Mouse (Mus musculus): ENCODE measurements around the gene Nubpl. TPM values are rescaled to one million over a fixed set of nuclear protein-coding genes. Genes with fewer than 3 reads are reported as not detected.

Gene Nubpl
- polyA plus RNA-seq, 1 experiment from 2014 or later, result 8.3 TPM

- Histone ChIP-seq H3K4me1 (no peaks in the 10 kb centered on the region), H3K9me3 (no peaks in the 10 kb centered on the region), H3K36me3 (replicated peaks) (no peaks in the 10 kb centered on the region), H3K4me2 (no peak overlapping the region), H3K4me3 (no peak overlapping the region), H3K27me3 (replicated peaks) (no peaks in the 10 kb centered on the region), H3K9ac (no peak overlapping the region), H3K27ac (no peak overlapping the region)
- WGBS, result 90% methylated on average over 2 of the region's 2 CpGs
- ATAC-seq (replicated peaks), result no peak
These were observed 205.4 kb downstream of the Nubpl start for GRCm38 (mm10) chr12:52302961-52303360.

GRCm38 (mm10) chr12:52306348-52306747, 208.8 kb downstream of the Nubpl start:
- Histone ChIP-seq H3K4me1 (no peaks in the 10 kb centered on the region), H3K9me3 (no peaks in the 10 kb centered on the region), H3K36me3 (replicated peaks) (no peaks in the 10 kb centered on the region), H3K4me2 (no peak overlapping the region), H3K27ac (no peak overlapping the region), H3K27me3 (replicated peaks) (no peaks in the 10 kb centered on the region), H3K4me3 (no peak overlapping the region), H3K9ac (no peak overlapping the region)
- ATAC-seq (replicated peaks), result no peak
- 93% methylated on average over 7 of the region's 7 CpGs for WGBS

- Histone ChIP-seq H3K4me3 (no peak overlapping the region), H3K36me3 (replicated peaks) (no peaks in the 10 kb centered on the region), H3K9ac (no peak overlapping the region), H3K4me2 (no peak overlapping the region), H3K9me3 (no peaks in the 10 kb centered on the region), H3K4me1 (no peaks in the 10 kb centered on the region), H3K27me3 (replicated peaks) (no peaks in the 10 kb centered on the region), H3K27ac (no peak overlapping the region)
- no peak for ATAC-seq (replicated peaks)
- 88% methylated on average over 10 of the region's 10 CpGs for WGBS
These were observed 209.9 kb downstream of the Nubpl start for GRCm38 (mm10) chr12:52307331-52307982.

GRCm38 (mm10) chr12:52308628-52309027, 211.1 kb downstream of the Nubpl start:
- Histone ChIP-seq H3K4me3 (no peak overlapping the region), H3K27ac (no peak overlapping the region), H3K4me1 (no peaks in the 10 kb centered on the region), H3K9ac (no peak overlapping the region), H3K9me3 (no peaks in the 10 kb centered on the region), H3K36me3 (replicated peaks) (no peaks in the 10 kb centered on the region), H3K4me2 (no peak overlapping the region), H3K27me3 (replicated peaks) (no peaks in the 10 kb centered on the region)
- no peak for ATAC-seq (replicated peaks)
- 93% methylated on average over 7 of the region's 7 CpGs for WGBS

GRCm38 (mm10) chr12:52314818-52315217, 217.3 kb downstream of the Nubpl start:
- Histone ChIP-seq H3K9me3 (no peaks in the 10 kb centered on the region), H3K4me1 (no peaks in the 10 kb centered on the region), H3K27me3 (replicated peaks) (no peaks in the 10 kb centered on the region), H3K4me2 (no peak overlapping the region), H3K4me3 (no peak overlapping the region), H3K27ac (no peak overlapping the region), H3K36me3 (replicated peaks) (no peaks in the 10 kb centered on the region), H3K9ac (no peak overlapping the region)
- no peak for ATAC-seq (replicated peaks)
- WGBS, result 93% methylated on average over 3 of the region's 3 CpGs

- ATAC-seq (replicated peaks), result no peak
- H3K4me2 ChIP-seq, result no peak overlapping the region
- 85% methylated on average over 6 of the region's 6 CpGs for WGBS
These were observed 220.1 kb downstream of the Nubpl start for GRCm38 (mm10) chr12:52317635-52318034.

GRCm38 (mm10) chr12:52318426-52318825, 220.9 kb downstream of the Nubpl start:
- Histone ChIP-seq H3K4me1 (no peaks in the 10 kb centered on the region), H3K27me3 (replicated peaks) (no peaks in the 10 kb centered on the region), H3K4me2 (no peak overlapping the region), H3K27ac (no peak overlapping the region), H3K4me3 (no peak overlapping the region), H3K9ac (no peak overlapping the region), H3K9me3 (no peaks in the 10 kb centered on the region), H3K36me3 (replicated peaks) (no peaks in the 10 kb centered on the region)
- ATAC-seq (replicated peaks), result no peak
- WGBS, result 80% methylated on average over 9 of the region's 9 CpGs

More at GRCm38 (mm10) chr12:52317635-52318034, 220.1 kb downstream of the Nubpl start:
- H3K4me3 ChIP-seq, result no peak overlapping the region
- no peak overlapping the region for H3K9ac ChIP-seq
- no peak overlapping the region for H3K27ac ChIP-seq
- no peaks in the 10 kb centered on the region for H3K4me1 ChIP-seq
- H3K27me3 ChIP-seq (replicated peaks), result no peaks in the 10 kb centered on the region
- H3K9me3 ChIP-seq, result no peaks in the 10 kb centered on the region
- H3K36me3 ChIP-seq (replicated peaks), result no peaks in the 10 kb centered on the region

- 86% methylated on average over 6 of the region's 6 CpGs for whole genome bisulfite sequencing
- H3K27me3 ChIP-seq (replicated peaks), result no peaks in the 10 kb centered on the region
- ATAC-seq (replicated peaks), result no peak
These were observed 221.6 kb downstream of the Nubpl start for GRCm38 (mm10) chr12:52319156-52319555.

GRCm38 (mm10) chr12:52328488-52328887, 231.0 kb downstream of the Nubpl start:
- H3K4me1 ChIP-seq, result no peaks in the 10 kb centered on the region
- H3K27ac ChIP-seq, result no peak overlapping the region
- no peak overlapping the region for H3K4me3 ChIP-seq
- H3K36me3 ChIP-seq (replicated peaks), result no peaks in the 10 kb centered on the region
- no peak overlapping the region for H3K4me2 ChIP-seq
- ATAC-seq (replicated peaks), result no peak
- no peaks in the 10 kb centered on the region for H3K27me3 ChIP-seq (replicated peaks)
- no peaks in the 10 kb centered on the region for H3K9me3 ChIP-seq
- WGBS, result 96% methylated on average over 4 of the region's 4 CpGs
- no peak overlapping the region for H3K9ac ChIP-seq

More at GRCm38 (mm10) chr12:52319156-52319555, 221.6 kb downstream of the Nubpl start:
- Histone ChIP-seq H3K9ac (no peak overlapping the region), H3K4me2 (no peak overlapping the region), H3K27ac (no peak overlapping the region), H3K9me3 (no peaks in the 10 kb centered on the region), H3K36me3 (replicated peaks) (no peaks in the 10 kb centered on the region), H3K4me3 (no peak overlapping the region), H3K4me1 (no peaks in the 10 kb centered on the region)

- no peak overlapping the region for H3K27ac ChIP-seq
- no peak overlapping the region for H3K4me3 ChIP-seq
- H3K9ac ChIP-seq, result no peak overlapping the region
- H3K36me3 ChIP-seq (replicated peaks), result no peaks in the 10 kb centered on the region
- no peaks in the 10 kb centered on the region for H3K27me3 ChIP-seq (replicated peaks)
- ATAC-seq (replicated peaks), result peak; percentile 39; the same call in 1 of the 2 replicates
- H3K9me3 ChIP-seq, result no peaks in the 10 kb centered on the region
- H3K4me1 ChIP-seq, result 0 out of 2 replicates have a peak, but pooled peaks cover 4% of the 10 kb centered on the region
- whole genome bisulfite sequencing, result 48% methylated on average over 11 of the region's 11 CpGs
- peak overlapping the region; percentile 9; the same call in 1 of the 2 replicates for H3K4me2 ChIP-seq
These were observed 237.7 kb downstream of the Nubpl start for GRCm38 (mm10) chr12:52335142-52335765.

- 0 out of 2 replicates have a peak, but pooled peaks cover 4% of the 10 kb centered on the region for H3K4me1 ChIP-seq
- no peaks in the 10 kb centered on the region for H3K9me3 ChIP-seq
- no peak overlapping the region for H3K27ac ChIP-seq
- no peak overlapping the region for H3K4me3 ChIP-seq
- no peak for ATAC-seq (replicated peaks)
- H3K36me3 ChIP-seq (replicated peaks), result no peaks in the 10 kb centered on the region
- no peak overlapping the region for H3K4me2 ChIP-seq
- H3K9ac ChIP-seq, result no peak overlapping the region
- WGBS, result 83% methylated on average over 2 of the region's 2 CpGs
- no peaks in the 10 kb centered on the region for H3K27me3 ChIP-seq (replicated peaks)
These were observed 240.7 kb downstream of the Nubpl start for GRCm38 (mm10) chr12:52338136-52338753.

- ATAC-seq (replicated peaks), result peak; percentile 20; the same call in 1 of the 2 replicates
- H3K4me1 ChIP-seq, result no peaks in the 10 kb centered on the region
- no peak overlapping the region for H3K27ac ChIP-seq
- 17% methylated on average over 5 of the region's 5 CpGs for WGBS
- H3K27me3 ChIP-seq (replicated peaks), result no peaks in the 10 kb centered on the region
- no peaks in the 10 kb centered on the region for H3K9me3 ChIP-seq
- no peak overlapping the region for H3K4me2 ChIP-seq
- no peak overlapping the region for H3K4me3 ChIP-seq
- H3K9ac ChIP-seq, result no peak overlapping the region
- no peaks in the 10 kb centered on the region for H3K36me3 ChIP-seq (replicated peaks)
These were observed 249.1 kb downstream of the Nubpl start for GRCm38 (mm10) chr12:52346611-52347010.

All from midbrain, embryonic 15.5 days (tissue).